Mouse (Mus musculus) embryonic facial prominence, embryonic 11.5 days (tissue): ENCODE measurements around the gene Ccnd3. TPM values are rescaled to one million over a fixed set of nuclear protein-coding genes. Genes with fewer than 3 reads are reported as not detected.

ENCODE experiments used
- ATAC-seq: fragments of 200-750 bp; cut with Nextera tagmentation; replicated peaks from 2 replicates; pipeline ENCODE4 v1.8.0; 2017; ENCODE audit warnings: low read depth; ENCODE audit not compliant: insufficient number of reproducible peaks, low FRiP score, low TSS enrichment
- DNase-seq: peaks from one replicate; pipeline ENCODE4 v3.0.0-alpha.2; 2015; ENCODE audit warnings: low spot score
- H3K27ac ChIP-seq: fragments of 300-500 bp; sonication (generic); replicated peaks from 2 replicates; pipeline ENCODE4 v1.5.1; 2014; ENCODE audit warnings: mild to moderate bottlenecking, low read depth, low read length, control low read depth
- H3K27me3 ChIP-seq: fragments of 300-500 bp; sonication (generic); 2 replicates; pipeline ENCODE4 v1.6.1; 2014; ENCODE audit warnings: mild to moderate bottlenecking, low read length, moderate library complexity, mixed read lengths; ENCODE audit not compliant: control insufficient read depth, insufficient read depth
- H3K36me3 ChIP-seq: fragments of 300-500 bp; sonication (generic); replicated peaks from 2 replicates; pipeline ENCODE4 v1.6.1; 2014; ENCODE audit warnings: low read depth, mild to moderate bottlenecking, low read length, moderate library complexity, mixed read lengths; ENCODE audit not compliant: control insufficient read depth, insufficient read depth
- H3K4me1 ChIP-seq: fragments of 300-500 bp; sonication (generic); 2 replicates; pipeline ENCODE4 v1.6.1; 2014; ENCODE audit warnings: low read length, mixed read lengths; ENCODE audit not compliant: control insufficient read depth, insufficient read depth
- H3K4me2 ChIP-seq: fragments of 300-500 bp; sonication (generic); 2 replicates; pipeline ENCODE4 v1.6.1; 2014; ENCODE audit warnings: low read depth, mild to moderate bottlenecking, control low read depth, low read length, moderate library complexity
- H3K4me3 ChIP-seq: fragments of 300-500 bp; sonication (generic); 2 replicates; pipeline ENCODE4 v1.5.1; 2014; ENCODE audit warnings: low read depth, low read length, control low read depth
- H3K9ac ChIP-seq: fragments of 300-500 bp; sonication (generic); replicated peaks from 2 replicates; pipeline ENCODE4 v1.6.1; 2014; ENCODE audit warnings: mild to moderate bottlenecking, control low read depth, low read length
- H3K9me3 ChIP-seq: fragments of 300-500 bp; sonication (generic); replicated peaks from 2 replicates; pipeline ENCODE4 v1.6.1; 2016; ENCODE audit warnings: mild to moderate bottlenecking, low read length, inconsistent platforms, mixed read lengths; ENCODE audit not compliant: control insufficient read depth
- WGBS: fragments of 180-500 bp; shearing (Covaris S2); extraction: QIAGEN DNeasy Blood & Tissue Kit; methylation state at CpG from one replicate; pipeline ENCODE4 v1.1.7; 2014; 5-methylcytosine and 5-hydroxymethylcytosine counted together
- polyA plus RNA-seq: library from polyadenylated mRNA; unstranded; fragments of >200 nt; fragmentation: Nextera tagmentation; extraction: Ambion mirVana; gene quantifications from 2 replicates; pipeline ENCODE4 v1.2.1, GENCODE M21; 2014

Ccnd3 gene
- polyA plus RNA-seq = 291 and 294 TPM in 2 replicates

DNA sequence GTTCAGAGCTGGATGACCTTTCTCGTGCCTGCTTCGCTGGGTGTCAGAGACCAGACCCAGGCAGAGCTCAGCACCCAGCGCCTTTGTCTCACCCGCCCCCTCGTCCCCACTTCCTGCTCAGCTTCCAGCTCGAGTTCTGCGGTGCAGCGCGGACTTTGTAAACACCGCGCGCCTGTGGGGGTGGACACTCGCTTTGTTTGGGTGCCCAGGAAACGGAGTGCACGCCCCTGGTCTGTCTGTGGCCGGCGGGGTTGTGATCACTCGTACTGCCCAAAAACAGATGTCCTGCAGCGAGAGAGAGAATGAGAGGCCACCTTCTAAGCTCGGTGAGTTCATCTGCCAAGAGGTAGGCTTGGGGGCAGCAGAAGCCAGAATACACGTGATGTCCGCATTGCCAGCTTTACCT is at the start of gene Ccnd3:
Gene Ccnd3, plus strand, starts transcription at position 111 of the 406 bp plus-strand sequence.
- no peaks in the 10 kb centered on the region for H3K36me3 ChIP-seq
- no peak within 1 kb of the TSS for H3K27ac ChIP-seq
- peak within 1 kb of the TSS; percentile 35 for H3K4me3 ChIP-seq
- DNase-seq (peak; percentile 57), ATAC-seq (no peak)
- peaks cover 3% of the 10 kb centered on the region for H3K4me1 ChIP-seq
- peak within 1 kb of the TSS; percentile 48 for H3K4me2 ChIP-seq
- H3K9ac ChIP-seq = peak within 1 kb of the TSS; percentile 62
- 2% methylated on average over 22 of the region's 22 CpGs for WGBS
- no peaks in the 10 kb centered on the region for H3K9me3 ChIP-seq
- no peaks in the 10 kb centered on the region for H3K27me3 ChIP-seq

DNA sequence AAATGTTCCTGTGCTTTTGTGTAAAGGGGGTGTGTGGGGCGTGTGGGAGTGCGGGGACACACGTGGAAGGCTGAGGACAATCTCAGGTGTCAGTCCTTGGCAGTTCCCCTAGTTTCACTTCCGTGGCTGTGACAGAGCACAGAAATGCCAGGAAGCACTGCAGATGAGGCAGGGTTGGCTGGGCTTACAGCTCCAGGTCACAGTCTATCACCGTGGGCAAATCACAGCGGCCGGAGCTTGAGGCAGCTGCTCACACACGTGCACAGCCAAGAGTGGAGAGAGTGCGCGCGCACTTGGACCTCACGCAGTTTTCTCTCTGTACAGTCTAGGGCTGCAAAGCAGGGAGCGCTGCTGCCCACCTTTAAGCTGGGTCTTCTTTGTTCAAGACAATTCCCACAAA is 46.5 kb upstream of the Ccnd3 start:
- DNase-seq = no peak

DNA sequence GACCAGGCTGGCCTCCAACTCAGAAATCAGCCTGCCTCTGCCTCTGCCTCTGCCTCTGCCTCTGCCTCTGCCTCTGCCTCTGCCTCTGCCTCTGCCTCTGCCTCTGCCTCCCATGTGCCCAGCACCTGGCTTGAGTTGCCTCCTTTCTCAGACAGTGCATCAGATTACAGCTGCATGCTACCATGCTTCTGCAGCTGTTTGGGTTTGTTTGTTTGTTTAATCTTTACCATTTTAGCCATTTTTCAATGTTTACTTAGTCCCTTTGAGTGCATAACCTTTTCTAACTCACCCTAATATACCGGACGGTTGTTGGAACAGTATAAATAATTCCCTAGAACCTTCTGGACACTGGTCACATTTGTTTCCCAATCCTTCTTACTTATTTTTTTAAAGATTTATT is 45.9 kb upstream of the Ccnd3 start:
- Histone ChIP-seq H3K27me3 (no peaks in the 10 kb centered on the region), H3K9me3 (no peaks in the 10 kb centered on the region), H3K4me1 (no peaks in the 10 kb centered on the region), H3K4me3 (no peak overlapping the region), H3K4me2 (no peak overlapping the region), H3K36me3 (no peaks in the 10 kb centered on the region), H3K9ac (no peak overlapping the region), H3K27ac (no peak overlapping the region)
- ATAC-seq (no peak), DNase-seq (no peak)
- WGBS = 92% methylated on average over 2 of the region's 2 CpGs

More for the DNA sequence above, 46.5 kb upstream of the Ccnd3 start:
- Histone ChIP-seq H3K4me1 (no peaks in the 10 kb centered on the region), H3K27ac (no peak overlapping the region), H3K4me3 (no peak overlapping the region), H3K9ac (no peak overlapping the region), H3K27me3 (no peaks in the 10 kb centered on the region), H3K36me3 (no peaks in the 10 kb centered on the region), H3K9me3 (no peaks in the 10 kb centered on the region), H3K4me2 (no peak overlapping the region)
- WGBS = 85% methylated on average over 13 of the region's 13 CpGs
- ATAC-seq = no peak

DNA sequence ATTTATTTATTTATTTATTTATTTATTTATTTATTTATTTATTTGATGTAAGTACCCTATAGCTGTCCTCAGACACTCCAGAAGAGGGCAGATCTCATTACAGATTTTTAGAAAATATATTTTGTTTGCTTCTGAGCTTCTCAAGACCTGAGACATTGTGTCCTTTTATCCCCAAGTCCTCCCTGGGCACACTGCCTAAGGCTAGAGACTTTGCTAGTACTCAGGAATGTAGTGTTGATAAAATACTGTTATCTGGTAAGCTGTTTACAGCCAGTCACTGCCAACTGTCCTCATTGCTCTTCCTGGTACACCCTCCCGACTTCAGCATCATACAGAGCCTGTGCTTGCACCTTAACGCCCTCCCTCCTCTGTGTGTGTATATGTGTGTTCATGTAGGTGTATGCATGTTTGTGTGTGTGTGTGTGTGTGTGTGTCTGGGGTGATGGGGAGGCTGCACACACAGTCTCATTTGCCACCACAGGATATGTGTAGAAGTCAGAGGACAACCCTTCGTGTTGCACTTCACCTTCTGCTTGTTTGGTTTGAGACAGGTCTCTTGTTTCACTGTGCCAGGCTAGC is 45.4 kb upstream of the Ccnd3 start:
- 75% methylated on average over 3 of the region's 3 CpGs for WGBS
- no peak overlapping the region for H3K4me3 ChIP-seq
- H3K27ac ChIP-seq = no peak overlapping the region
- H3K36me3 ChIP-seq = no peaks in the 10 kb centered on the region
- ATAC-seq (no peak), DNase-seq (no peak)
- no peaks in the 10 kb centered on the region for H3K27me3 ChIP-seq
- no peaks in the 10 kb centered on the region for H3K4me1 ChIP-seq
- no peaks in the 10 kb centered on the region for H3K9me3 ChIP-seq
- no peak overlapping the region for H3K4me2 ChIP-seq
- no peak overlapping the region for H3K9ac ChIP-seq

DNA sequence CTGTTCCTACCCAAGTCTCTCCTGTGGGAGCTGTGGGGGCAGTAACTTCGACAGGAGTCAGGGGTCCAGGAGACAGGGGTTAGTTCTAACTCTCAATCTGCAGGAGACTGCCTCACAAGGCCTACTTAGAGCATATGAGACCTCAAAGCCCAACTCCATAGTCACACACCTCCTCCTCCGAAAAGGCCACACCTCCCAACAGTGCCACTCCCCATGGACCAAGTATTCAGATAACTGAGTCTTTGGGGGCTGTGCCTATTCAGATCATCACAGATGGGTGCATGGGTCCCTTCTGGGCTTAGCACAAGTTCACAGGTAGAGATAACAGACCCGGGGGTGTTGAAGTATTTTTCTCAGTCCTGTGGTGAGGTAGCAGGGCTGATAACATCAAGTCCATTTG is 43.2 kb upstream of the Ccnd3 start:
- ATAC-seq (no peak), DNase-seq (no peak)
- Histone ChIP-seq H3K4me2 (no peak overlapping the region), H3K27ac (no peak overlapping the region), H3K9me3 (no peaks in the 10 kb centered on the region), H3K36me3 (no peaks in the 10 kb centered on the region), H3K27me3 (no peaks in the 10 kb centered on the region), H3K9ac (no peak overlapping the region), H3K4me3 (no peak overlapping the region), H3K4me1 (no peaks in the 10 kb centered on the region; the same call in 1 of the 2 replicates)
- 72% methylated on average over 3 of the region's 3 CpGs for WGBS

DNA sequence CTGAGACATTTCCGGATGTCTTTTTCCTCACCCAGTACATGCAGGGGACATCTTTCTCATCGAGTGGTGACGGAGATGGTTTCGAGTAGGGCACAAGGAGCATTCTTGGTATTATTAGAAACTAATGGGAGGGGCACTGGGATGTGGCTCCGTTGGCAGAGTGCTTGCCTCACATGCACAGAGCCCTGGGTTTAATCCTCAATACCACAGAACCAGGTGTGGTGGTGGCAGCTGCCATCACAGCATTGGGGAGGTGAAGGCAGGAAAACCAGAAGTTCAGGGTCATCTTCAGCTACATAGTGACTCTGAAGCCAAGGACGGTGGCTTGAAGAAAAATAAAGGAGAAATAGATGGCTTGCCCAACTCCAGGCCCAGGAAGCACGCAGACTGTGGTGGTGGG is 42.6 kb upstream of the Ccnd3 start:
- Histone ChIP-seq H3K4me3 (no peak overlapping the region), H3K4me1 (no peaks in the 10 kb centered on the region; the same call in 1 of the 2 replicates), H3K9ac (no peak overlapping the region), H3K27me3 (peaks cover 2% of the 10 kb centered on the region; the same call in 1 of the 2 replicates), H3K36me3 (no peaks in the 10 kb centered on the region), H3K27ac (no peak overlapping the region), H3K4me2 (no peak overlapping the region), H3K9me3 (no peaks in the 10 kb centered on the region)
- ATAC-seq (no peak), DNase-seq (no peak)
- WGBS = 81% methylated on average over 7 of the region's 7 CpGs

DNA sequence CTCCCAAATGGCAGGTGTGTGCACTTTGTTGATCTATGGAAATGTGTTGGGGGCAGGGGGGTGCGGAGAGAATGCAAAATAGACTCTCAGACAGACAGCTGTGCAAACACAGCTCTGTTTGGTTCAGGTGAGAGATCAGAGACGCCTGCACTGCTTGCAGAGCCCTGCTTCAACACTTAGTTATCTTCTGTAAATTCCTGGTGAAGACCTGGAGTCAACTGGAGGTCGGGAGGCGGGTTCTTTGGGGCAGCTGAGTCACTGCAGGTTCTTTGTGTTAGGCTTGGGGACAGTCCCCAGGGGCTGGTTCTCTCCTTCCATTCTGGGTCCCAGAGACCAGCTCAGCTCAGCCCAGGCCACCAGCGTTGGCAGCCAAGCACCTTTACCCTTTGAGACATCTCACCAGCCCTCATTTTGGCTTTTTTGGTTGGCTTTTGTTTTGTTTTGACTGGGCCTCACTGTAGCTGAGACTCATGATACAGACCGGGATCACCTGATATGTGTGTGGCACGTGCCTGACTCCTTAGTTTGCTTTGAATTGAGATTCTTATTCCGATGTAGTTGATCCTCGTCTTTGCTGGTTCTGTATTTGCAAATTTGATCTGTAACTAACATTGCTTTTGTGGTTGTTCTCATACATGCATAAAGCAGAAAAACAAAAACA is 42.0 kb upstream of the Ccnd3 start:
- no peak for ATAC-seq
- no peaks in the 10 kb centered on the region; the same call in 1 of the 2 replicates for H3K4me1 ChIP-seq
- 45% methylated on average over 9 of the region's 9 CpGs for WGBS

DNA sequence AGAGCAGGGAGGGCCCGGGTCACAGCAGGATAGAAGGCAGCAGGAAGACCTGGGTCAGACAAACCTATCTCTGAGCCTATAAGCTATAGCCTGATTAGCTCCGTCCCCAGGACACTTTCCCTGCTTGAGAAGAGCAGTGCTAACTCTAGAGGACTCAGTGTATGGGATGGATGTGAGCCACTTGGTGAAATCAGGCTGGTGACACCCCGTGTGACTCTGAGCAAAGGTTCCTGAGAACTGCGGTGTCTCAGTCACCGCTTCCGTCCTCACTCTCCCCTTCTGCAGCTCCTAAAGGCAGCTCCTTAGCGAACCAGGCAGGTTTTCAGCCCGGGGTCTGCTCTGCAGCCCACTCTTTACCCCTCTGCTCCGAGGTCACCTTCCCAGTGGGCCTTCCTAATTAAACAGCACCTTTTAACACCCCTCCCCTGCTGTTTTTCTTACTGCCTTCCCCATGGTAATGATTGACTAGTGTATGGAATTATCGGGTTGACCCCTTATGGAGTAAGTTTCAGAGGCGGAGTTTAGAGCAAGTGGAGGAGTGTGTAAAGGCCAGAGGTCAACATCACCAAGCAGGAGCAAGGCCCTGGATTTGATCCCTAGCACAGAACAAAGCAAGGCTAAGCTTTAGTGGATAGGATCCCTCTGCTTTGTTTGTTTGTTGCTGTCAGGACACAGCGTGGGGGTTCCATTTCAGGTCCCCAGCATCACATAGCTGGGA is 40.4 kb upstream of the Ccnd3 start:
- Histone ChIP-seq H3K4me2 (no peak overlapping the region), H3K36me3 (no peaks in the 10 kb centered on the region), H3K27me3 (peaks cover 15% of the 10 kb centered on the region), H3K4me3 (no peak overlapping the region), H3K27ac (no peak overlapping the region), H3K9me3 (no peaks in the 10 kb centered on the region), H3K9ac (no peak overlapping the region), H3K4me1 (no peaks in the 10 kb centered on the region; the same call in 1 of the 2 replicates)
- DNase-seq = no peak
- WGBS = 52% methylated on average over 12 of the region's 12 CpGs
- no peak for ATAC-seq

More for the DNA sequence above, 42.0 kb upstream of the Ccnd3 start:
- no peak overlapping the region for H3K4me2 ChIP-seq
- peaks cover 8% of the 10 kb centered on the region for H3K27me3 ChIP-seq
- H3K36me3 ChIP-seq = no peaks in the 10 kb centered on the region
- no peaks in the 10 kb centered on the region for H3K9me3 ChIP-seq
- DNase-seq = no peak
- no peak overlapping the region for H3K27ac ChIP-seq
- no peak overlapping the region for H3K4me3 ChIP-seq
- H3K9ac ChIP-seq = no peak overlapping the region
